In genomic region chr2:36104956-36105741, GRCm38 (mm10) we compare ENCODE assay signal across 8 mouse cellular contexts. TPM values are rescaled to one million over a fixed set of nuclear protein-coding genes. Genes with fewer than 3 reads are reported as not detected.
DNase-seq lines count a peak whose midpoint lies in the region; ATAC-seq lines count a peak whose summit lies in the region.

Lhx6 (minus strand) TSS chr2:36105408.

- no peak within 1 kb of the TSS for H3K27ac ChIP-seq in limb, embryonic 12.5 days
- no peak within 1 kb of the TSS for H3K27ac ChIP-seq in neural tube, embryonic 15.5 days (replicated peaks)

- H3K4me2 ChIP-seq in limb, embryonic 12.5 days = peak within 1 kb of the TSS; percentile 68
- peak within 1 kb of the TSS; percentile 63 for H3K4me2 ChIP-seq in neural tube, embryonic 15.5 days

- intact Hi-C loops in heart, postnatal 10 days (cut with DNase I) = loop anchor here (2.0 to 10.0 kb wide), 4 partner anchors 22 to 170 kb away; no protein-coding TSS in a partner anchor

- no peak for DNase-seq in left cerebral cortex, adult 18-20 months (ENCODE audit: low spot score in 2 of 2)
- DNase-seq in left cerebral cortex, adult 9 months (ENCODE audit: low spot score in 2 of 2) = no peak
- DNase-seq in heart, postnatal 10 days = peak; percentile 45
- DNase-seq in thymus, postnatal 10 days (ENCODE audit: low spot score in 2 of 2) = no peak
- no peak for DNase-seq in urinary bladder, postnatal 10 days (ENCODE audit: low spot score)

- WGBS in limb, embryonic 12.5 days = 1% methylated on average over 56 of the region's 58 CpGs
- WGBS in neural tube, embryonic 15.5 days = under 1% methylated on average over 55 of the region's 58 CpGs

- peaks cover 100% of the 10 kb centered on the region for H3K27me3 ChIP-seq in limb, embryonic 12.5 days
- H3K27me3 ChIP-seq in neural tube, embryonic 15.5 days (replicated peaks) = peaks cover 95% of the 10 kb centered on the region

- H3K4me1 ChIP-seq in limb, embryonic 12.5 days (replicated peaks) = peaks cover 40% of the 10 kb centered on the region
- peaks cover 40% of the 10 kb centered on the region for H3K4me1 ChIP-seq in neural tube, embryonic 15.5 days

- 0 out of 2 replicates have a peak, but pooled peaks have one; percentile 20 for ATAC-seq in common myeloid progenitor, adult 5-6 weeks (replicated peaks; ENCODE audit: low read depth, poor library complexity, severe bottlenecking)
- no peak for ATAC-seq in limb, embryonic 12.5 days (ENCODE audit: insufficient number of reproducible peaks, insufficient read depth, low FRiP score, low TSS enrichment, low read depth)
- no peak for ATAC-seq in neural tube, embryonic 15.5 days (ENCODE audit: low FRiP score)

- H3K4me3 ChIP-seq in limb, embryonic 12.5 days (replicated peaks) = peak within 1 kb of the TSS; percentile 40
- H3K4me3 ChIP-seq in neural tube, embryonic 15.5 days (replicated peaks) = peak within 1 kb of the TSS; percentile 34

- peak within 1 kb of the TSS; percentile 31; the same call in 1 of the 2 replicates for H3K9ac ChIP-seq in limb, embryonic 12.5 days (replicated peaks)
- no peak within 1 kb of the TSS for H3K9ac ChIP-seq in neural tube, embryonic 15.5 days (replicated peaks)

- no peaks in the 10 kb centered on the region for H3K36me3 ChIP-seq in limb, embryonic 12.5 days
- no peaks in the 10 kb centered on the region for H3K36me3 ChIP-seq in neural tube, embryonic 15.5 days

- no peaks in the 10 kb centered on the region for H3K9me3 ChIP-seq in limb, embryonic 12.5 days
- no peaks in the 10 kb centered on the region for H3K9me3 ChIP-seq in neural tube, embryonic 15.5 days (replicated peaks)

RNA-seq across cellular contexts. Expression of gene Lhx6, which starts in this region (rescaled TPM):
- 10 to 100 TPM; 17.9 to 19.8 TPM for total RNA-seq in left cerebral cortex, adult 18-20 months (2021)
- not detected in 2 replicates for total RNA-seq in common myeloid progenitor, adult 5-6 weeks (2017)
- 10 to 100 TPM; 10.1 to 10.3 TPM for total RNA-seq in heart, postnatal 10 days (2021)
- 0.95 and 1.0 TPM in 2 replicates for polyA plus RNA-seq in limb, embryonic 12.5 days (2016; fragmentation: Nextera tagmentation; extraction: Ambion mirVana)
- 0.67 and 1.2 TPM in 2 replicates for polyA plus RNA-seq in neural tube, embryonic 15.5 days (2015; fragmentation: Nextera tagmentation; extraction: Ambion mirVana)

Comparison
In these comparisons a context has a peak if more than half of its experiments do, and no peak if none do; other contexts are left out.
1. RNA of gene Lhx6 (total RNA-seq): 17.9 to 19.8 TPM in left cerebral cortex, adult 18-20 months and 10.1 to 10.3 TPM in heart, postnatal 10 days; not detected in common myeloid progenitor, adult 5-6 weeks; every median in the first group is over 10 times any median in the second.
2. Peak in ATAC-seq in common myeloid progenitor, adult 5-6 weeks; RNA of the gene not detected or under 1 TPM.
3. DNase-seq: peak in heart, postnatal 10 days (2 of 2); none in left cerebral cortex, adult 18-20 months (0 of 2), left cerebral cortex, adult 9 months (0 of 2), thymus, postnatal 10 days (0 of 2) and urinary bladder, postnatal 10 days (single experiment).